Mouse (Mus musculus): Measurements from ENCODE around the gene Mettl23. TPM values are rescaled to one million over a fixed set of nuclear protein-coding genes. Genes with fewer than 3 reads are reported as not detected.

The Mettl23 gene
- polyA plus RNA-seq, 1 experiment from 2014 or later = 73.9 TPM

- ATAC-seq (ENCODE audit: low FRiP score) (no peak), DNase-seq (ENCODE audit: low spot score) (no peak)
- Histone ChIP-seq H3K27ac (peak overlapping the region; percentile 23; the same call in 1 of the 2 replicates), H3K4me2 (replicated peaks) (no peak overlapping the region), H3K4me3 (replicated peaks; ENCODE audit: low read length) (no peak overlapping the region), H3K36me3 (replicated peaks; ENCODE audit: control insufficient read depth, insufficient read depth) (0 out of 2 replicates have a peak, but pooled peaks cover 5% of the 10 kb centered on the region), H3K4me1 (replicated peaks; ENCODE audit: control insufficient read depth, insufficient read depth, low read length) (peaks cover 50% of the 10 kb centered on the region), H3K9me3 (ENCODE audit: control insufficient read depth, low read length) (no peaks in the 10 kb centered on the region), H3K9ac (0 out of 2 replicates have a peak overlapping the region, but pooled peaks have one; percentile 71), H3K27me3 (ENCODE audit: control insufficient read depth, insufficient read depth, low read length) (no peaks in the 10 kb centered on the region)
- 70% methylated on average over 11 of the region's 11 CpGs for WGBS
Observed at GRCm38 (mm10) chr11:116808811-116809395, 34.2 kb upstream of the Mettl23 start.

- H3K27me3 ChIP-seq (ENCODE audit: control insufficient read depth, insufficient read depth, low read length) = no peaks in the 10 kb centered on the region
- H3K4me3 ChIP-seq (replicated peaks; ENCODE audit: low read length) = no peak overlapping the region
- ATAC-seq (ENCODE audit: low FRiP score) (no peak), DNase-seq (ENCODE audit: low spot score) (no peak)
- 0 out of 2 replicates have a peak overlapping the region, but pooled peaks have one; percentile 71 for H3K9ac ChIP-seq
- H3K4me2 ChIP-seq (replicated peaks) = no peak overlapping the region
- H3K9me3 ChIP-seq (ENCODE audit: control insufficient read depth, low read length) = no peaks in the 10 kb centered on the region
- WGBS = 81% methylated on average over 8 of the region's 8 CpGs
- H3K4me1 ChIP-seq (replicated peaks; ENCODE audit: control insufficient read depth, insufficient read depth, low read length) = peaks cover 57% of the 10 kb centered on the region
- H3K36me3 ChIP-seq (replicated peaks; ENCODE audit: control insufficient read depth, insufficient read depth) = no peaks in the 10 kb centered on the region
- H3K27ac ChIP-seq = peak overlapping the region; percentile 100
Observed at GRCm38 (mm10) chr11:116809520-116809919, 33.6 kb upstream of the Mettl23 start.

GRCm38 (mm10) chr11:116810528-116810927 lies 32.5 kb upstream of the Mettl23 start:
- Histone ChIP-seq H3K27ac (peak overlapping the region; percentile 100), H3K9ac (peak overlapping the region; percentile 71), H3K36me3 (replicated peaks; ENCODE audit: control insufficient read depth, insufficient read depth) (no peaks in the 10 kb centered on the region), H3K4me3 (replicated peaks; ENCODE audit: low read length) (peak overlapping the region; percentile 24), H3K4me1 (replicated peaks; ENCODE audit: control insufficient read depth, insufficient read depth, low read length) (peaks cover 66% of the 10 kb centered on the region), H3K9me3 (ENCODE audit: control insufficient read depth, low read length) (no peaks in the 10 kb centered on the region), H3K27me3 (ENCODE audit: control insufficient read depth, insufficient read depth, low read length) (no peaks in the 10 kb centered on the region), H3K4me2 (replicated peaks) (peak overlapping the region; percentile 76)
- ATAC-seq (ENCODE audit: low FRiP score) (no peak), DNase-seq (ENCODE audit: low spot score) (peak; percentile 72)
- 20% methylated on average over 11 of the region's 11 CpGs for WGBS

GRCm38 (mm10) chr11:116810983-116811901 lies 31.8 kb upstream of the Mettl23 start:
- no peaks in the 10 kb centered on the region for H3K9me3 ChIP-seq (ENCODE audit: control insufficient read depth, low read length)
- H3K9ac ChIP-seq = peak overlapping the region; percentile 71
- ATAC-seq (ENCODE audit: low FRiP score) = peak; percentile 93
- peak overlapping the region; percentile 76 for H3K4me2 ChIP-seq (replicated peaks)
- DNase-seq (ENCODE audit: low spot score) = peak; percentile 90
- H3K4me1 ChIP-seq (replicated peaks; ENCODE audit: control insufficient read depth, insufficient read depth, low read length) = peaks cover 66% of the 10 kb centered on the region
- WGBS = 1% methylated on average over 30 of the region's 32 CpGs
- peak overlapping the region; percentile 100 for H3K27ac ChIP-seq
- peak overlapping the region; percentile 24 for H3K4me3 ChIP-seq (replicated peaks; ENCODE audit: low read length)
- no peaks in the 10 kb centered on the region for H3K27me3 ChIP-seq (ENCODE audit: control insufficient read depth, insufficient read depth, low read length)
- H3K36me3 ChIP-seq (replicated peaks; ENCODE audit: control insufficient read depth, insufficient read depth) = no peaks in the 10 kb centered on the region

GRCm38 (mm10) chr11:116812793-116813529 lies 30.1 kb upstream of the Mettl23 start:
- H3K4me2 ChIP-seq (replicated peaks) = peak overlapping the region; percentile 8; the same call in 1 of the 2 replicates
- H3K4me1 ChIP-seq (replicated peaks; ENCODE audit: control insufficient read depth, insufficient read depth, low read length) = peaks cover 65% of the 10 kb centered on the region
- WGBS = 28% methylated on average over 21 of the region's 21 CpGs
- no peak overlapping the region for H3K4me3 ChIP-seq (replicated peaks; ENCODE audit: low read length)
- DNase-seq (ENCODE audit: low spot score) (peak; percentile 74), ATAC-seq (ENCODE audit: low FRiP score) (peak; percentile 18; the same call in 1 of the 2 replicates)
- H3K27me3 ChIP-seq (ENCODE audit: control insufficient read depth, insufficient read depth, low read length) = no peaks in the 10 kb centered on the region
- H3K36me3 ChIP-seq (replicated peaks; ENCODE audit: control insufficient read depth, insufficient read depth) = no peaks in the 10 kb centered on the region
- H3K9ac ChIP-seq = 0 out of 2 replicates have a peak overlapping the region, but pooled peaks have one; percentile 28
- peak overlapping the region; percentile 100 for H3K27ac ChIP-seq
- no peaks in the 10 kb centered on the region for H3K9me3 ChIP-seq (ENCODE audit: control insufficient read depth, low read length)

GRCm38 (mm10) chr11:116813610-116814009 lies 29.5 kb upstream of the Mettl23 start:
- Histone ChIP-seq H3K27me3 (ENCODE audit: control insufficient read depth, insufficient read depth, low read length) (no peaks in the 10 kb centered on the region), H3K4me3 (replicated peaks; ENCODE audit: low read length) (no peak overlapping the region), H3K36me3 (replicated peaks; ENCODE audit: control insufficient read depth, insufficient read depth) (no peaks in the 10 kb centered on the region), H3K9me3 (ENCODE audit: control insufficient read depth, low read length) (no peaks in the 10 kb centered on the region), H3K27ac (peak overlapping the region; percentile 100), H3K4me2 (replicated peaks) (peak overlapping the region; percentile 22), H3K9ac (0 out of 2 replicates have a peak overlapping the region, but pooled peaks have one; percentile 28), H3K4me1 (replicated peaks; ENCODE audit: control insufficient read depth, insufficient read depth, low read length) (peaks cover 60% of the 10 kb centered on the region)
- ATAC-seq (ENCODE audit: low FRiP score) (no peak), DNase-seq (ENCODE audit: low spot score) (no peak)
- 50% methylated on average over 13 of the region's 13 CpGs for WGBS

GRCm38 (mm10) chr11:116814076-116814883 lies 28.8 kb upstream of the Mettl23 start:
- H3K27ac ChIP-seq = peak overlapping the region; percentile 100
- peak overlapping the region; percentile 22 for H3K4me2 ChIP-seq (replicated peaks)
- H3K9ac ChIP-seq = peak overlapping the region; percentile 13
- peaks cover 60% of the 10 kb centered on the region for H3K4me1 ChIP-seq (replicated peaks; ENCODE audit: control insufficient read depth, insufficient read depth, low read length)
- ATAC-seq (ENCODE audit: low FRiP score) (no peak), DNase-seq (ENCODE audit: low spot score) (peak; percentile 63)
- no peaks in the 10 kb centered on the region for H3K36me3 ChIP-seq (replicated peaks; ENCODE audit: control insufficient read depth, insufficient read depth)
- no peaks in the 10 kb centered on the region for H3K9me3 ChIP-seq (ENCODE audit: control insufficient read depth, low read length)
- 3% methylated on average over 20 of the region's 20 CpGs for WGBS
- no peaks in the 10 kb centered on the region for H3K27me3 ChIP-seq (ENCODE audit: control insufficient read depth, insufficient read depth, low read length)
- H3K4me3 ChIP-seq (replicated peaks; ENCODE audit: low read length) = no peak overlapping the region

GRCm38 (mm10) chr11:116814884-116815415 lies 28.1 kb upstream of the Mettl23 start:
- Histone ChIP-seq H3K27me3 (ENCODE audit: control insufficient read depth, insufficient read depth, low read length) (no peaks in the 10 kb centered on the region), H3K9ac (peak overlapping the region; percentile 13; the same call in 1 of the 2 replicates), H3K27ac (peak overlapping the region; percentile 100), H3K4me2 (replicated peaks) (peak overlapping the region; percentile 22), H3K36me3 (replicated peaks; ENCODE audit: control insufficient read depth, insufficient read depth) (no peaks in the 10 kb centered on the region), H3K4me3 (replicated peaks; ENCODE audit: low read length) (no peak overlapping the region), H3K9me3 (ENCODE audit: control insufficient read depth, low read length) (no peaks in the 10 kb centered on the region), H3K4me1 (replicated peaks; ENCODE audit: control insufficient read depth, insufficient read depth, low read length) (peaks cover 55% of the 10 kb centered on the region)
- no peak for ATAC-seq (ENCODE audit: low FRiP score)
- WGBS = 18% methylated on average over 7 of the region's 7 CpGs
- DNase-seq (ENCODE audit: low spot score) = no peak
